Mouse (Mus musculus) erythroblast, embryonic 14.5 days (primary cell): Measurements from ENCODE around the gene Cerkl.

Experiments used
- GATA1 ChIP-seq: IDR thresholded peaks from 2 replicates; pipeline ENCODE4 v1.6.1; 2012; ENCODE audit warnings: low read length, inconsistent platforms, mixed read lengths
- TAL1 ChIP-seq: IDR thresholded peaks from 3 replicates; pipeline ENCODE4 v1.6.1; 2012; ENCODE audit warnings: low read length, inconsistent platforms, mixed read lengths

DNA sequence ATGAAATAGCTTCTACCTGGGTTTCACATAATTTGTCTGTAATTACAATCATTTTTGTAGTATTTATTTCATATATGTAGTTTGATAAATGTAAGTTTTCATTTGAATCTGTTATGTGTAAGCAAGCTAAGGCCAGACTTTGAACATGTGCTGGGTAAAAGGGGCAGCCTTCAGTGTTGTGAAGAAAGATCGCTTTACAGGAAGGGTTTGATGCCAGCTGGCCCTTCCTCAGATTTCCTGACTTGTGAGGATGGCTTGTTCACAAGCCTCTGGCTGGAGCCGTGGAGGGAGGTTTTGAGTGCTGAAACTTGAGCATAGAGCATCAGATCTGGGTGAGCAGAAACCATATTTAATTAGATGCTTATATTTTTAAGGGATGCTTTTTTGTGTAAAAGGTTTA lies 128.5 kb downstream of the Cerkl start:
- TF ChIP-seq GATA1 (no peak), TAL1 (no peak)
